Mouse (Mus musculus) brain, adult 2 months (tissue): ENCODE measurements around the gene Izumo3.
"Not testable (repeated sequence)": the region's sequence is repeated elsewhere in the genome, so short reads cannot be mapped to it uniquely, and the experiment has no call there.

Source experiments
- DNase-seq: peaks from one replicate; pipeline ENCODE4 v3.0.0; 2011; ENCODE audit warnings: low read depth, low spot score

Izumo3 gene

DNA sequence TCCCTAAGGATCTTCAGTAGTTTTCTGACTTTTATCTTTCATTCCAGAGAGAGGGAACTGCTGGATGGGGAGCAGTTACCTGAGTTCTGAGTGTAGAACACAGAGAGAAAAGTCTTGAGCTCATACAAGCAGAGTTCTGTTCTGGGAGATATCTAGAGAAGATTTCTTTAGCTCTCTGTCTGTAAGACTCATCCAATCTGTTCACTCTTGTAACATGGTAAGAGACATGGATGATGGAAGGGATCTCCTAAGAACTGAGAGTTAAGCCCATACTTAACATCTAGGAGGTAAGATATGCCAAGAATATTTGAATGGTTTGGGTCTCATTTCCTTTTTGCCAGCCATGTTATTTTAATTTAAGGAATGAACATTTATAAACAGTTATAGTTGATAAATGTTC lies at the start of gene Izumo3:
Izumo3 (minus strand) TSS at position 101 of the 400 bp plus-strand sequence.
- DNase-seq: no peak

DNA sequence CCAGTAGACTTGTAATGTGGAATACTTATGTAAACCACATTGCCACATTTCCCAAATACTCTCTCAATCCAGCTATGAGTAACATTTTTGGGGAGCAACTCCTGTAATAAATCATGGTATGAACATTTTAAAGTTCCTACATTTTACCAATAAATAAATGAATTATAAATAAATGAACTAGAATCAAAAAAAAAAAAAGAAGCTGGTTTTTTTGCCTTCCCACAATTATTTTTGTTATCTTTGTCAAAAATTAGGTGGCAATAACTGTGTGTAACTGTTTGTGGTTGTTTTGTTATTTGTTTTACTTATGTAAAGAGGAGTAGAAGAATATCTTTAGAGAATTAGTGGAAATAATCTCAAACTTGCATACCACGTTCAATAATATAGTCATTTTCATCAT lies 44.6 kb upstream of the Izumo3 start, which contains the start of gene Gm12666:
Gm12666 (minus strand) TSS at position 101 of the 400 bp plus-strand sequence.
- not testable (repeated sequence) for DNase-seq

DNA sequence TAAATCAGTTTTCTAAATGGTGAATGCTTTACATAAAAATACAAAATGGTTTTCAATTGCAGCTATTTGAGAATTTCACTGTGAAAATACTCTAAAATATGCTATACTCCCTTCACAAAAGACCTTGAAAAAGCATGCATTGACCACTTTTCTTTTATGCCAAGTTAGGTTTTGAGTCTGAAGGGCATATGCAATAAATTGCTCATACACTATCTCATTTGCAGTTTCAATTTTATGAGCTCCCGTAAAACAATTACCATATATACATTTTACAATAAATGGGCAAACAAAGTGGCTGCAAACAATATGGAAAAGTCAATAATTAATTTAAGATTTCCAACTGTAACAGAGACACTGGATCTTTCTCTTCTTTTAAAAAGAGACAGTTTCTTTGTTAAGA lies 5.6 kb upstream of the Izumo3 start:
- no peak for DNase-seq

DNA sequence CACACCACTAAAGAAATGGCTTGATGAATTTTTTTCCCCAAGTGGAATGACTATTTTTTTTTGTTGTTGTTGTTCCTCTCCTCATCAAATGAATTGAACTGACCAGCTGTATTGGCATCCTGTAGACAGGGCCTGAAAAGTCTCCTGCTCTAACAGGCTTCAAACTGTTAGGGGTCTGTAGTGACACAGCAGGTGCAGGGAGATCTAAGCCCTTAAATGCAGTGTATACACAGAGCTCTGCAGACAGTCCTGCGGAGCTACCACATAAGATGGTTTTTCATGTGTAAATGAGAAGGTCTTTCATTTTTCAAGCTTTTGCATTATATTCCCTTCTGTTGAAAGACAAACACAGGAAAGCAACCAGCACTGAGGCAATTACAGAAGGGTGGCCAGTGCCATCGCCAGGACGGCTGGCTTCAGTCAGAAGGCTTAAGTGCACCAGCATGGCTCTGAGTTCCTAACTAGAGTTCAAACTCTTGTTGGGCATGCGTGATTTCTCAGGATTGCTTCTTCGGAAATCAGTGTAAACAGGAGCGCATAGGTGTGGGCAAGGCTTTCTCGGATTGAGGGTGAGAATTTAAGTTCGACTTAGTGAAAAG lies 35.5 kb downstream of the Izumo3 start:
- DNase-seq: no peak

DNA sequence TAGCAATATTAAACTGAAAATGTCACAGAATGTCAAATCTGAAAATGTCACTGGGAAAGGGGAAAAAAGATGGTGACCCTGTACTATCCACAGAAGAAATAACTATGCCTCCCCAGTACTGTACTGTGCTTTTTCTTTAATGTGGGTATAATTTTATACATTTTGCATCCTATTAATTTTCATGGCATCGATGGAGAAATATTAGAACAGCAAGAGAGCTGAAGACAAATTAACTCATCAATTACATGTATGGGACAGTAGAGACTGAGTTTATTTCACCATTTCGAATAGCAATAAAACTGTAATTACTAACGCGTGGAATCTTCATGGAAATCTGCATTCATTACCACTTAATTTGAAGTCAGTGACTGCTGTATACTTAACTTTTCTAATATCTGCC lies 49.6 kb downstream of the Izumo3 start:
- DNase-seq: no peak

DNA sequence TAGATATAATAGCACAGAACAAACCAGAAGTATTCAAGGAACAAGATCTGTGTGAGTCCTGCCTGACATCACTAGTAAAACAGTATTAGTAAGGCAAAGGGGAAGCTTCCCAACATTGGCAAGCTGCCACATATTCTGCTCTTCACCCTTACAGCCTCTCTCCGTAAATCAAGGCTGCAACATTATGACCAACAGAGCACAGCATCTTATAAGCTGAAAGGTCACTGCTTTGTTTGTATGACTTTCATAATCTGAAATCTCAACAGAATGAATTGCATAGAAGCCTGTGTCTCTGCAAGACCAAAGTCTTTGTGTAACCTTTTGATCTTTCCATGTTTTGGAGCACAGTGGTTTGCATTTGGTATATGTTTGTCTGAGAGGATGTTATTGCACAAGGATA lies 51.1 kb downstream of the Izumo3 start:
- no peak for DNase-seq
